8 mouse cellular contexts compared by ENCODE assay signal in the genomic region with DNA sequence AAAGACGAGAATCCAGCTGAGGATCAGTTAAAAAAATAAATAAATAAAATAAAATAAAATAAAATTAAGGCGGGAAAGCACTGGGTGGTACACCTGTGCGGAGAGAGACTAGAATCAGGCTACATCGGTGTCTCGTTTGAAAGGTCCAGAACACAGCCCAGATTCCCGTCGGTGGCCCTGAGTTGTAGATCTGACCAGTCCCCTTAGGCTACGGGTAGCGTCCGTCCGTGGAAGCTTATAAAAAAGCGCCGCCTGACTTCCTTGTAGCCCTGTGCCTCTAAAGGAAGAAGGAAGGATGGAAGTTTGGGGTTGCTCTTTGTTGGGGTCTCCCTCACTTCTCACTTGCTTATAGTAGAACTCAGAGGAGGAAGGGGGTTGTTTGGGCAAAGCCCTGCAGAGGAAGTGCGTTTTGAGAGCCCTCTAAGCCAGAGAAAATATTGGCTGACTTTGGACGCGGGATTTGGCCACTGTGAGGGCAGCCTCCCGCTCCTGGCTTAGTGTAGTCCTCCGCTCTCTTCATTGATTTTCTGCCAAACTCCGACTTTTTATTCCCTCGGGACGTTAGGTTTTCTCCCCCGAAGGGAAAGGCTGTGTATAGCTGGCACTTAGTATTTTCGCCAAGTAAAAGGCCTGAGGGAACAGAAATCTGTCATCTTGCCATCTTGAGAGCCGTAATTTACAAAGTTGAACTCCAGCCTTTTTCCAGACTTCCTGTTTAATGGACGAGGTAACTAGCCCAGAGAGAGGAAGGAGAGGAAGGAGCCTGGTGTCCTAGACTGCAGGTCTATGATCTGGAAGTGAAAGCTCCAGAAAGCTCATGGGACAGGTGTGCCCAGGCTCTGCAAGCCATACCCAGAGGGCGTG. TPM values are rescaled to one million over a fixed set of nuclear protein-coding genes. Genes with fewer than 3 reads are reported as not detected.
A peak's percentile ranks its signal among the peaks of the same experiment; 100 is the strongest.
DNase-seq lines count a peak whose midpoint lies in the region; ATAC-seq and TF ChIP-seq lines count a peak whose summit lies in the region.

No protein-coding gene starts in this region.

- H3K4me2 ChIP-seq in embryonic facial prominence, embryonic 14.5 days (ENCODE audit: low read depth, low read length) = peak overlapping the region; percentile 86
- H3K4me2 ChIP-seq in hindbrain, embryonic 14.5 days (replicated peaks) = peak overlapping the region; percentile 84
- H3K4me2 ChIP-seq in liver, embryonic 15.5 days = peak overlapping the region; percentile 93
- H3K4me2 ChIP-seq in stomach, embryonic 14.5 days (replicated peaks; ENCODE audit: low read depth, low read length) = peak overlapping the region; percentile 90

- no peaks in the 10 kb centered on the region; the same call in 1 of the 2 replicates for H3K36me3 ChIP-seq in thymus, adult 2 months (ENCODE audit: control insufficient read depth, insufficient read depth, low read length)
- H3K36me3 ChIP-seq in embryonic facial prominence, embryonic 14.5 days (ENCODE audit: control insufficient read depth, insufficient read depth, low read length) = 0 out of 2 replicates have a peak, but pooled peaks cover 20% of the 10 kb centered on the region
- H3K36me3 ChIP-seq in hindbrain, embryonic 14.5 days (replicated peaks; ENCODE audit: control insufficient read depth, insufficient read depth) = peaks cover 9% of the 10 kb centered on the region
- 0 out of 2 replicates have a peak, but pooled peaks cover 28% of the 10 kb centered on the region for H3K36me3 ChIP-seq in liver, embryonic 15.5 days (replicated peaks)
- peaks cover 10% of the 10 kb centered on the region for H3K36me3 ChIP-seq in stomach, embryonic 14.5 days (ENCODE audit: control insufficient read depth, insufficient read depth, low read length)

- TF ChIP-seq POLR2A in thymus, adult 2 months (IDR thresholded peaks at IDR 0.05; ENCODE audit: control insufficient read depth, extremely low read depth, insufficient read depth, low read length, poor library complexity) = no peak

- ATAC-seq in embryonic facial prominence, embryonic 14.5 days (ENCODE audit: low read depth) = no peak
- peak; percentile 9; the same call in 1 of the 2 replicates for ATAC-seq in hindbrain, embryonic 14.5 days (ENCODE audit: low FRiP score)
- no peak for ATAC-seq in liver, embryonic 15.5 days (ENCODE audit: insufficient read depth)
- 0 out of 2 replicates have a peak, but pooled peaks have one; percentile 21 for ATAC-seq in stomach, embryonic 14.5 days (ENCODE audit: insufficient number of reproducible peaks, insufficient read depth, low FRiP score, low read depth)
- no peak for ATAC-seq in CD4-positive, CD25-positive, alpha-beta regulatory T cell, adult 4 months

- 8% methylated on average over 26 of the region's 26 CpGs for WGBS in thymus, adult 2 months
- 5% methylated on average over 26 of the region's 26 CpGs for WGBS in embryonic facial prominence, embryonic 14.5 days
- WGBS in hindbrain, embryonic 14.5 days = 6% methylated on average over 26 of the region's 26 CpGs
- 7% methylated on average over 26 of the region's 26 CpGs for WGBS in liver, embryonic 15.5 days (ENCODE audit: insufficient replicate concordance)
- WGBS in stomach, embryonic 14.5 days = 3% methylated on average over 26 of the region's 26 CpGs

- no peaks in the 10 kb centered on the region for H3K27me3 ChIP-seq in thymus, adult 2 months (ENCODE audit: control insufficient read depth, insufficient read depth, low read length)
- no peaks in the 10 kb centered on the region for H3K27me3 ChIP-seq in embryonic facial prominence, embryonic 14.5 days (replicated peaks; ENCODE audit: control insufficient read depth, insufficient read depth, low read length)
- no peaks in the 10 kb centered on the region for H3K27me3 ChIP-seq in hindbrain, embryonic 14.5 days (ENCODE audit: control insufficient read depth, insufficient read depth, low read length)
- no peaks in the 10 kb centered on the region for H3K27me3 ChIP-seq in liver, embryonic 15.5 days
- no peaks in the 10 kb centered on the region for H3K27me3 ChIP-seq in stomach, embryonic 14.5 days (ENCODE audit: control insufficient read depth, insufficient read depth, low read length)

- H3K9me3 ChIP-seq in embryonic facial prominence, embryonic 14.5 days (ENCODE audit: control insufficient read depth, low read length) = no peaks in the 10 kb centered on the region
- H3K9me3 ChIP-seq in hindbrain, embryonic 14.5 days (ENCODE audit: control insufficient read depth, low read length) = no peaks in the 10 kb centered on the region
- no peaks in the 10 kb centered on the region for H3K9me3 ChIP-seq in liver, embryonic 15.5 days (replicated peaks)
- no peaks in the 10 kb centered on the region for H3K9me3 ChIP-seq in stomach, embryonic 14.5 days (ENCODE audit: control insufficient read depth, low read depth, low read length)

- no peak for DNase-seq in thymus, adult 2 months
- no peak for DNase-seq in thymus, postnatal 14 days
- DNase-seq in embryonic facial prominence, embryonic 14.5 days (ENCODE audit: low spot score) = peak; percentile 27
- peak; percentile 48 for DNase-seq in hindbrain, embryonic 14.5 days (ENCODE audit: low spot score)
- DNase-seq in thymus, postnatal 10 days (ENCODE audit: low spot score in 2 of 2) = no peak

- peak overlapping the region; percentile 76 for H3K9ac ChIP-seq in embryonic facial prominence, embryonic 14.5 days (ENCODE audit: low read depth, low read length)
- peak overlapping the region; percentile 82 for H3K9ac ChIP-seq in hindbrain, embryonic 14.5 days
- H3K9ac ChIP-seq in liver, embryonic 15.5 days = peak overlapping the region; percentile 75
- H3K9ac ChIP-seq in stomach, embryonic 14.5 days (replicated peaks; ENCODE audit: low read depth, low read length) = peak overlapping the region; percentile 79

- peak overlapping the region; percentile 43; the same call in 1 of the 2 replicates for H3K27ac ChIP-seq in thymus, adult 2 months (ENCODE audit: control insufficient read depth, insufficient read depth, low read length)
- H3K27ac ChIP-seq in embryonic facial prominence, embryonic 14.5 days (replicated peaks; ENCODE audit: low read depth, low read length) = peak overlapping the region; percentile 74
- H3K27ac ChIP-seq in hindbrain, embryonic 14.5 days = peak overlapping the region; percentile 77
- peak overlapping the region; percentile 78 for H3K27ac ChIP-seq in liver, embryonic 15.5 days (replicated peaks)
- H3K27ac ChIP-seq in stomach, embryonic 14.5 days (ENCODE audit: low read length) = peak overlapping the region; percentile 72

- no peak for TF ChIP-seq CTCF in thymus, adult 2 months (IDR thresholded peaks at IDR 0.05; ENCODE audit: borderline replicate concordance, control insufficient read depth, extremely low read depth, insufficient read depth, low read length, poor library complexity)

- peak overlapping the region; percentile 85 for H3K4me3 ChIP-seq in thymus, adult 2 months (ENCODE audit: control insufficient read depth, insufficient read depth, low read length)
- H3K4me3 ChIP-seq in embryonic facial prominence, embryonic 14.5 days (ENCODE audit: low read depth, low read length) = peak overlapping the region; percentile 58
- peak overlapping the region; percentile 77 for H3K4me3 ChIP-seq in hindbrain, embryonic 14.5 days (replicated peaks; ENCODE audit: low read length)
- H3K4me3 ChIP-seq in liver, embryonic 15.5 days (replicated peaks) = peak overlapping the region; percentile 78
- H3K4me3 ChIP-seq in stomach, embryonic 14.5 days (ENCODE audit: low read depth, low read length) = peak overlapping the region; percentile 81

- peaks cover 8% of the 10 kb centered on the region for H3K4me1 ChIP-seq in thymus, adult 2 months (replicated peaks; ENCODE audit: control insufficient read depth, insufficient read depth, low read length)
- H3K4me1 ChIP-seq in embryonic facial prominence, embryonic 14.5 days (ENCODE audit: control insufficient read depth, insufficient read depth, low read length) = peaks cover 5% of the 10 kb centered on the region
- H3K4me1 ChIP-seq in hindbrain, embryonic 14.5 days (replicated peaks; ENCODE audit: control insufficient read depth, insufficient read depth, low read length) = peaks cover 9% of the 10 kb centered on the region
- H3K4me1 ChIP-seq in liver, embryonic 15.5 days (replicated peaks) = peaks cover 43% of the 10 kb centered on the region
- no peaks in the 10 kb centered on the region; the same call in 1 of the 2 replicates for H3K4me1 ChIP-seq in stomach, embryonic 14.5 days (ENCODE audit: control insufficient read depth, insufficient read depth, low read length)

RNA-seq across cellular contexts. Expression of a gene that starts 1.0 kb away (rescaled TPM):
- polyA plus RNA-seq in thymus, adult 2 months (2012; rRNA removed) = 37.5 and 43.5 TPM in 2 replicates
- polyA plus RNA-seq in embryonic facial prominence, embryonic 14.5 days (2014; fragmentation: Nextera tagmentation; extraction: Ambion mirVana) = 70.2 and 79.5 TPM in 2 replicates
- polyA plus RNA-seq in hindbrain, embryonic 14.5 days (2014; fragmentation: Nextera tagmentation; extraction: Ambion mirVana) = 68.8 and 72.0 TPM in 2 replicates
- polyA plus RNA-seq in liver, embryonic 15.5 days (2015; fragmentation: Nextera tagmentation; extraction: Ambion mirVana) = 24.0 and 29.4 TPM in 2 replicates
- 87.7 and 93.3 TPM in 2 replicates for polyA plus RNA-seq in stomach, embryonic 14.5 days (2014; fragmentation: Nextera tagmentation; extraction: Ambion mirVana)
- polyA plus RNA-seq in CD4-positive, CD25-positive, alpha-beta regulatory T cell, adult 4 months (2017; shearing (Covaris generic)) = 10 to 100 TPM; 83.9 to 95.9 TPM

RNA-seq across cellular contexts. Expression of a gene that starts 24.8 kb away (rescaled TPM):
- 46.4 and 53.1 TPM in 2 replicates for polyA plus RNA-seq in thymus, adult 2 months (2012; rRNA removed)
- polyA plus RNA-seq in embryonic facial prominence, embryonic 14.5 days (2014; fragmentation: Nextera tagmentation; extraction: Ambion mirVana) = 81.7 and 89.4 TPM in 2 replicates
- polyA plus RNA-seq in hindbrain, embryonic 14.5 days (2014; fragmentation: Nextera tagmentation; extraction: Ambion mirVana) = 60.3 and 63.3 TPM in 2 replicates
- polyA plus RNA-seq in liver, embryonic 15.5 days (2015; fragmentation: Nextera tagmentation; extraction: Ambion mirVana) = 91.4 and 96.5 TPM in 2 replicates
- 85.5 and 87.7 TPM in 2 replicates for polyA plus RNA-seq in stomach, embryonic 14.5 days (2014; fragmentation: Nextera tagmentation; extraction: Ambion mirVana)
- 100 to 1,000 TPM in 1 of 2 experiments, 10 to 100 TPM in 1; 73.7 to 104 TPM for polyA plus RNA-seq in CD4-positive, CD25-positive, alpha-beta regulatory T cell, adult 4 months (2017; shearing (Covaris generic))

RNA-seq across cellular contexts. Expression of a gene that starts 26.3 kb away (rescaled TPM):
- 9.3 and 9.5 TPM in 2 replicates for polyA plus RNA-seq in thymus, adult 2 months (2012; rRNA removed)
- polyA plus RNA-seq in embryonic facial prominence, embryonic 14.5 days (2014; fragmentation: Nextera tagmentation; extraction: Ambion mirVana) = 0.69 and 1.1 TPM in 2 replicates
- 0.13 and 0.17 TPM in 2 replicates for polyA plus RNA-seq in hindbrain, embryonic 14.5 days (2014; fragmentation: Nextera tagmentation; extraction: Ambion mirVana)
- polyA plus RNA-seq in liver, embryonic 15.5 days (2015; fragmentation: Nextera tagmentation; extraction: Ambion mirVana) = 2.8 and 3.0 TPM in 2 replicates
- polyA plus RNA-seq in stomach, embryonic 14.5 days (2014; fragmentation: Nextera tagmentation; extraction: Ambion mirVana) = 0.38 and 0.39 TPM in 2 replicates
- polyA plus RNA-seq in CD4-positive, CD25-positive, alpha-beta regulatory T cell, adult 4 months (2017; shearing (Covaris generic)) = 10 to 100 TPM in 1 of 2 experiments, 1 to 10 TPM in 1; 7.5 to 17.0 TPM

RNA-seq across cellular contexts. Expression of a gene that starts 42.0 kb away (rescaled TPM):
- 37.0 and 38.4 TPM in 2 replicates for polyA plus RNA-seq in thymus, adult 2 months (2012; rRNA removed)
- 50.5 and 56.1 TPM in 2 replicates for polyA plus RNA-seq in embryonic facial prominence, embryonic 14.5 days (2014; fragmentation: Nextera tagmentation; extraction: Ambion mirVana)
- polyA plus RNA-seq in hindbrain, embryonic 14.5 days (2014; fragmentation: Nextera tagmentation; extraction: Ambion mirVana) = 41.9 and 42.9 TPM in 2 replicates
- 38.6 and 46.9 TPM in 2 replicates for polyA plus RNA-seq in liver, embryonic 15.5 days (2015; fragmentation: Nextera tagmentation; extraction: Ambion mirVana)
- polyA plus RNA-seq in stomach, embryonic 14.5 days (2014; fragmentation: Nextera tagmentation; extraction: Ambion mirVana) = 47.7 and 48.1 TPM in 2 replicates
- polyA plus RNA-seq in CD4-positive, CD25-positive, alpha-beta regulatory T cell, adult 4 months (2017; shearing (Covaris generic)) = 10 to 100 TPM; 16.2 to 24.8 TPM

RNA-seq across cellular contexts. Expression of a gene that starts 47.8 kb away (rescaled TPM):
- polyA plus RNA-seq in thymus, adult 2 months (2012; rRNA removed) = 26.7 and 28.6 TPM in 2 replicates
- 158 and 162 TPM in 2 replicates for polyA plus RNA-seq in embryonic facial prominence, embryonic 14.5 days (2014; fragmentation: Nextera tagmentation; extraction: Ambion mirVana)
- polyA plus RNA-seq in hindbrain, embryonic 14.5 days (2014; fragmentation: Nextera tagmentation; extraction: Ambion mirVana) = 95.0 and 105 TPM in 2 replicates
- 77.1 and 78.3 TPM in 2 replicates for polyA plus RNA-seq in liver, embryonic 15.5 days (2015; fragmentation: Nextera tagmentation; extraction: Ambion mirVana)
- 172 and 189 TPM in 2 replicates for polyA plus RNA-seq in stomach, embryonic 14.5 days (2014; fragmentation: Nextera tagmentation; extraction: Ambion mirVana)
- polyA plus RNA-seq in CD4-positive, CD25-positive, alpha-beta regulatory T cell, adult 4 months (2017; shearing (Covaris generic)) = 100 to 1,000 TPM; 206 to 221 TPM

Comparison
In these comparisons a context has a peak if more than half of its experiments do, and no peak if none do; other contexts are left out.
1. DNase-seq: peak in embryonic facial prominence, embryonic 14.5 days (single experiment) and hindbrain, embryonic 14.5 days (single experiment); none in thymus, adult 2 months (single experiment), thymus, postnatal 14 days (single experiment) and thymus, postnatal 10 days (0 of 2).
2. ATAC-seq: peak in hindbrain, embryonic 14.5 days (single experiment) and stomach, embryonic 14.5 days (single experiment); none in embryonic facial prominence, embryonic 14.5 days (single experiment), liver, embryonic 15.5 days (single experiment) and CD4-positive, CD25-positive, alpha-beta regulatory T cell, adult 4 months (single experiment).
3. Peak in every context shown above with its lines, with median percentiles within 50 percentile points of each other: H3K27ac ChIP-seq, H3K4me3 ChIP-seq, H3K4me2 ChIP-seq and H3K9ac ChIP-seq.